Mouse (Mus musculus) gastrocnemius, postnatal 10 days (tissue): ENCODE results near the gene Unkl. TPM values are rescaled to one million over a fixed set of nuclear protein-coding genes. Genes with fewer than 3 reads are reported as not detected.
A peak's percentile ranks its signal among the peaks of the same experiment; 100 is the strongest.

Source experiments
- DNase-seq: peaks from one replicate; pipeline ENCODE4 v3.0.0; 2021; ENCODE audit warnings: mixed read lengths
- microRNA-seq, 2 experiments: library from miRNA; unstranded; fragments of <30 nt; microRNA quantifications; one replicate each; pipeline ENCODE4 v1.2.0; 2021
- total RNA-seq, 2 experiments: library from RNA; stranded (reverse); gene quantifications; 2 replicates each; pipeline ENCODE4 v1.2.3; 2021

The Unkl gene
- total RNA-seq, 2 experiments from 2014 or later: 6.8 to 8.0 TPM

- no peak for DNase-seq
Observed at GRCm38 (mm10) chr17:25255110-25255509, 66.9 kb downstream of the Unkl start.

DNA sequence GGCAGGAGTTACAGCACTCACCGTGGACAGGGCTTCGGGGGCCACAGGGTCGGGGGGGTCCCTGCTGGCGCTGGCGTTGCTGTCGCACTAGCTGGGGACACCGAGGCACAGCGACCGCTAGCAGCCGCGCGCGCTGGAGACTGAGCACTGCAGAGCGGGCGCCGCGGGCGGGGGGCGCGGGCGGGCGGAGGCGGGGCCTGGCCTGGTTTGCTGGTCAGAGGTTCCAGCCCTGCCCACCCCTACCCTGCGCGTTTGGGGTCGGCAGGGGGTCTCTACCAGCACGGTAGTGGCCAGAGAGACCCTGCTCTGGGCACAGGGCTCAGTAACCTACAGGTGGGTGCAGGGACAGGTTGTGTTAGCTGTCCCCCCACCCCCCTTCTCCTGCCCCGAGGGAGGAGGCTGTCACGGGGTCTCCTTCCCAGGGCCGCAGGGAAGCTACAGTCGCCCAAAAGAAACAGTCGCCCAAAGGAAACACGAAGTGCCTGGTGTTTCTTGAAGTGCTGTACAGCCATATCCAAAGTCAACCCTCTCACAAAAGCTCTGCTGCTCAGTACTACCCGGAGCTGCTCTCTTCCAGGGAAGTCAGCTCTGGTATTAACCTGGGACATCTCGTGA is 68.0 kb downstream of the Unkl start, which contains the start of gene Baiap3:
Gene Baiap3 (minus strand): TSS at position 225 of the 615 bp plus-strand sequence.
- DNase-seq: no peak

GRCm38 (mm10) chr17:25257804-25258261 is 69.6 kb downstream of the Unkl start:
- DNase-seq: no peak

GRCm38 (mm10) chr17:25264453-25264852 is 76.3 kb downstream of the Unkl start:
- peak; percentile 36 for DNase-seq

GRCm38 (mm10) chr17:25270795-25271335 is 82.7 kb downstream of the Unkl start:
- no peak for DNase-seq

- no peak for DNase-seq
Observed at GRCm38 (mm10) chr17:25272326-25272725, 84.1 kb downstream of the Unkl start.

- DNase-seq: peak; percentile 82
Observed at GRCm38 (mm10) chr17:25272951-25273705, 84.9 kb downstream of the Unkl start.

GRCm38 (mm10) chr17:25273706-25274501 is 85.7 kb downstream of the Unkl start:
- DNase-seq: peak; percentile 88

DNA sequence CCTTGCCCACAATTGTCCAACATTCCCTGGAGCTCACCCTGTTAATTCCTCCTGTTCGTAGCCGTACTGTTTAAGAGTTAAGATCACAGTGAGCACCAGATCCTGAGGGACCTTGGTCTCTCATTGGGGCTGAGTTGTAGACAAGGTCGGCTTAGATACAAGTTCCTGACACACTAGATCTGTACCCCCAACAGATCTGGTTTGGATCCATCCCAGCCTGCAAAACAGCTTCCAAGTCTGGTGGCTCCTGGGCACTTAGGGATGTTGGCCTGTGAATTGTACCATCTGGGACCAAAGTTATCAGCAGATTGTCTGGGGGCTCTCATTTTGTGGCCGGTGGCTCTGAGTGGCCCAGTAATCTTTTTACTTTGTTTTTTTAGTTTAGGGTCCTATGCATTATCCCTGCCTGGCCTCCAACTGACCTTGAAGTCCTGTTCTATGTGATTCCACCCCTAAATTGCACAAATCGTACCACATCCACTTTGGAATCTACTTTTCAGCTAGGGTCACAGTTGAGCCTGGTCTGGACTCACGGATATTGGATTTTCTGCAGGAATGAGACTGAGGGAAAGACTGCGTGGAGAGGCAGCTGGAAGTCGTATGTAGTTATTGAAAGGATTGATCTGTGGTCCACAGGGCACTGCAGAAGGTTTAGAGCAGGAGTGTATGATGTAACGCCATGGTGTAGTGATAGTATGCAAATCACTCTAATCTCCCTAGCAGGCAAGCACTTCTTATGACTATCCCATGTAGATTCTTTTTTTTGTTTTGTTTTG is 86.6 kb downstream of the Unkl start, which contains the start of gene Ube2i:
Gene Ube2i (minus strand): TSS at position 52 of the 776 bp plus-strand sequence.
- no peak for DNase-seq

GRCm38 (mm10) chr17:25275833-25276232 is 87.6 kb downstream of the Unkl start:
- DNase-seq: no peak

- peak; percentile 22 for DNase-seq
Observed at GRCm38 (mm10) chr17:25282133-25282532, 93.9 kb downstream of the Unkl start.

Small RNAs within 50 kb of the gene (microRNA-seq; reads per million reads assigned to microRNA genes)
- 0.75 to 1.9 reads per million in 2 experiments for gene Mir3547

Other genes starting within 250 kb of the Unkl start
- 10 to 100 TPM; 17.2 to 24.5 TPM for gene Jpt2, start 227.7 kb upstream of the Unkl start, total RNA-seq
- gene Cramp1l, start 172.6 kb upstream of the Unkl start, total RNA-seq: 1 to 10 TPM; 9.1 to 9.9 TPM
- 1 to 10 TPM; 6.3 to 7.3 TPM for gene Ift140, start 172.3 kb upstream of the Unkl start, total RNA-seq
- gene Tmem204, start 104.8 kb upstream of the Unkl start, total RNA-seq: 10 to 100 TPM; 16.0 to 16.5 TPM
- 10 to 100 TPM; 13.0 to 16.1 TPM for gene Telo2, start 72.4 kb upstream of the Unkl start, total RNA-seq
- 1 to 10 TPM; 7.3 to 8.7 TPM for gene Ptx4, start 67.6 kb upstream of the Unkl start, total RNA-seq
- gene Clcn7, start 55.0 kb upstream of the Unkl start, total RNA-seq: 10 to 100 TPM; 14.0 to 20.0 TPM
- under 1 TPM; 0.09 TPM for gene Ccdc154, start 25.9 kb upstream of the Unkl start, total RNA-seq
- not detected for gene Gm38655, start 12.9 kb upstream of the Unkl start, total RNA-seq
- gene BC003965, start 3.8 kb upstream of the Unkl start, total RNA-seq: 10 to 100 TPM; 12.3 to 12.4 TPM
- 10 to 100 TPM; 13.1 to 13.5 TPM for gene Gnptg, start 51.7 kb downstream of the Unkl start, total RNA-seq
- gene Tsr3, start 51.8 kb downstream of the Unkl start, total RNA-seq: 10 to 100 TPM; 21.0 to 21.3 TPM
- under 1 TPM; 0.26 to 0.59 TPM for gene Baiap3, start 68.0 kb downstream of the Unkl start, total RNA-seq
- gene Ube2i, start 86.2 kb downstream of the Unkl start, total RNA-seq: 100 to 1,000 TPM; 113 to 136 TPM
- gene Prss34, start 110.0 kb downstream of the Unkl start, total RNA-seq: 1 to 10 TPM; 5.0 to 5.2 TPM
- gene Prss28, start 120.2 kb downstream of the Unkl start, total RNA-seq: not detected
- gene Prss29, start 130.3 kb downstream of the Unkl start, total RNA-seq: not detected
- 1 to 10 TPM; 7.2 to 8.4 TPM for gene Tpsab1, start 157.2 kb downstream of the Unkl start, total RNA-seq
- 10 to 100 TPM; 21.3 to 26.2 TPM for gene Tpsb2, start 177.9 kb downstream of the Unkl start, total RNA-seq
- gene Tpsg1, start 180.9 kb downstream of the Unkl start, total RNA-seq: not detected
- gene Cacna1h, start 245.4 kb downstream of the Unkl start, total RNA-seq: 1 to 10 TPM; 3.2 to 7.0 TPM